Mouse (Mus musculus) thymus, adult 2 months (tissue): ENCODE measurements at regions not wholly inside any gene's neighbourhood (a gene's known extent, or its start where the extent isn't known, plus 50 kb on each side); places are given as distances from the start of the nearest gene placed in this dataset.

Experiments used
- DNase-seq: peaks from one replicate; pipeline ENCODE4 v3.0.0; 2021
- H3K27ac ChIP-seq: fragments of 200-500 bp; 2 replicates; pipeline ENCODE4 v1.5.1; 2012; ENCODE audit warnings: low read length, control low read depth; ENCODE audit not compliant: control insufficient read depth, insufficient read depth
- H3K27me3 ChIP-seq: fragments of 200-500 bp; 2 replicates; pipeline ENCODE4 v1.6.1; 2012; ENCODE audit warnings: mild to moderate bottlenecking, low read length, moderate library complexity, mixed read lengths; ENCODE audit not compliant: control insufficient read depth, insufficient read depth
- H3K36me3 ChIP-seq: fragments of 200-500 bp; 2 replicates; pipeline ENCODE4 v1.6.1; 2012; ENCODE audit warnings: mild to moderate bottlenecking, low read length, moderate library complexity; ENCODE audit not compliant: control insufficient read depth, insufficient read depth
- H3K4me1 ChIP-seq: fragments of 200-500 bp; replicated peaks from 2 replicates; pipeline ENCODE4 v1.6.1; 2012; ENCODE audit warnings: low read length; ENCODE audit not compliant: control insufficient read depth, insufficient read depth
- H3K4me3 ChIP-seq: fragments of 200-500 bp; 2 replicates; pipeline ENCODE4 v1.5.1; 2012; ENCODE audit warnings: mild to moderate bottlenecking, low read length, control low read depth, moderate library complexity; ENCODE audit not compliant: control insufficient read depth, insufficient read depth
- CTCF ChIP-seq: fragments of 200-500 bp; IDR thresholded peaks from 2 replicates; pipeline ENCODE4 v1.5.1; 2012; ENCODE audit warnings: mild to moderate bottlenecking, control low read depth, low read length, moderate library complexity, borderline replicate concordance; ENCODE audit not compliant: control insufficient read depth, poor library complexity, insufficient read depth; ENCODE audit errors: extremely low read depth
- POLR2A ChIP-seq: fragments of 200-500 bp; IDR thresholded peaks from 2 replicates; pipeline ENCODE4 v1.6.1; 2012; ENCODE audit warnings: mild to moderate bottlenecking, low read length, control low read depth, moderate library complexity; ENCODE audit not compliant: control insufficient read depth, poor library complexity, insufficient read depth; ENCODE audit errors: extremely low read depth
- WGBS: fragments of 180-500 bp; shearing (Covaris S2); methylation state at CpG from one replicate; pipeline ENCODE4 v1.1.7; 2018; 5-methylcytosine and 5-hydroxymethylcytosine counted together

DNA sequence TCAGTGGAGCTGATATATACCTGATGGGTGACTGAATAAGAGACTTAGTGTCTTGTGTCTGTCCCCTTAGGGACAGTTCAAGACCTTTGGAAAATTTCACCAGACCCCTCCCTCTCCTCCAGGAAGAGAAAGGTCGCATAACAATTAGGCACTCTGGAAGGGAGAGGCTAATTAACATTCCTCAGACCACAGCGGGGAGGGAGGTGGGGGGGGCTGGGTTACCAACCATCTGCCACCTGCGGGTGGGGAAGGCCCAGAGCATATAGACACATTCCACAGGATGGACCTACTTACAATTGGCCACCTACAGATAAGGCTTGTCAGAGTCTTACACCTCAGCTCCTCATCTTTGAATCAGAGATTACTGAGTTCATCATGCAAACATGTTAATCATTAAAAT, 114.6 kb downstream of the Car2 start:
- 81% methylated on average over 3 of the region's 3 CpGs for whole genome bisulfite sequencing

DNA sequence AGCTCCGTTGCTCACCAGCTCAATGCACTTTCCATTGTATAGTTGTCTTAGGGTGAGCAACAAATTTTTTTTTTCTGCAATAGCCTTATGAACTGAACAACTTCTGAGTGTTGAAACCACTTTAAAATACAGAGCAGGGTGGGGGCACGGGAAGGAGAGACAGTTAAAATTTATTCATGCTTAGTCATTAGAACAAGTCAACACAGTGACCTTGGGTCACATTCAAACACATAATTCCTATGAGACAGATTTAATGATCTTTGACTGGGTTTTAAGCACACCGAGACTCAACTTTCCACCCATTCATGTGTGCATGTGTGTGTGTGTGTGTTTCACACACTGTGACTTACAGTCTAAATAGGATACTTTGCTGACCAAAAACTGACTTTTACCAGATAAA, 121.7 kb downstream of the Car2 start:
- Histone ChIP-seq H3K27me3 (no peaks in the 10 kb centered on the region), H3K4me3 (no peak overlapping the region), H3K4me1 (no peaks in the 10 kb centered on the region), H3K27ac (no peak overlapping the region), H3K36me3 (no peaks in the 10 kb centered on the region)
- DNase-seq, result no peak
- TF ChIP-seq CTCF (no peak), POLR2A (no peak)
- WGBS, result 90% methylated on average over 3 of the region's 3 CpGs

More for the DNA sequence above, 114.6 kb downstream of the Car2 start:
- Histone ChIP-seq H3K27ac (no peak overlapping the region), H3K4me3 (no peak overlapping the region), H3K4me1 (no peaks in the 10 kb centered on the region), H3K27me3 (no peaks in the 10 kb centered on the region), H3K36me3 (no peaks in the 10 kb centered on the region)
- no peak for TF ChIP-seq POLR2A
- TF ChIP-seq CTCF, result no peak
- no peak for DNase-seq

DNA sequence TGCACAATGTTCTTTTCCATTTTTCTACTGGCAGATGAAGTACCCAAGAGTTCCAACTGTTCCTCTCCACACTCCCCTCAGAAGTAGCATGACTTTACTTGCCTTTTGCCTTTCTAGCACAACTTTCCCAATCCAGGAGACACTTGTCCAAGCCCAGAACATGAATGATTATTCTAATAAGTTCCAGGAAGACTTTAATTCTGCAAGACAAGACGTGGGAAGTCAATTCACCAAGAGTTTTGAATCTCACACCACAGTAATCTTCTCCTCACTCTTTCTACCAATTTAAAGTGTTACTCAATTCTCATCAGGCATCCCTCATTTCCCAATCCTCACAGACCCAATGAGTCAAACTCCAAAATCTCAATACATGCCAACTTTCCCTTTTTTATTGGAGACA, 122.4 kb downstream of the Car2 start:
- TF ChIP-seq POLR2A (no peak), CTCF (no peak)
- H3K4me3 ChIP-seq, result no peak overlapping the region
- no peaks in the 10 kb centered on the region for H3K36me3 ChIP-seq
- 84% methylated on average over 1 of the region's 1 CpGs for WGBS
- H3K4me1 ChIP-seq, result no peaks in the 10 kb centered on the region
- no peaks in the 10 kb centered on the region for H3K27me3 ChIP-seq
- H3K27ac ChIP-seq, result no peak overlapping the region
- DNase-seq, result no peak

DNA sequence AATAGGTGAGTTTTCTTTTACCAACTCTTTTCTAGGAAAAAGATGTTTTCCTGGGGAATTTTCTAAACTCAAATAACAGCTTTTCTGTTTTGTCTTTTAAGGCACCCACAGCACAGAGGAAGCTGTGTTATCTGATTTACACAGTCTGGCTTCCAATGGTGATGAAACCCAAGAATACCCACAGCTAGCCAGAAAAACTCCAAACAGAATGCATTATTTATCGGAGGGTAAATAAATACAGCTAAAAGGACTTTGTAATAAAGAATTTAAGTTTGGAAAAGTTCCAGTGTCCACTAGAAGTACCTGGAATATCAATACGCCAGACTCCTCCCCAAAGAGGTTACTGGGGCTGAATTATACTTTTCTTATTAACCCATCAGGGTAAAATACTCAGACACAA, 123.7 kb downstream of the Car2 start:
- TF ChIP-seq POLR2A (no peak), CTCF (no peak)
- H3K36me3 ChIP-seq, result no peaks in the 10 kb centered on the region
- no peaks in the 10 kb centered on the region for H3K27me3 ChIP-seq
- WGBS, result 93% methylated on average over 2 of the region's 2 CpGs
- no peak overlapping the region for H3K4me3 ChIP-seq
- no peak overlapping the region for H3K27ac ChIP-seq
- DNase-seq, result no peak
- H3K4me1 ChIP-seq, result no peaks in the 10 kb centered on the region

DNA sequence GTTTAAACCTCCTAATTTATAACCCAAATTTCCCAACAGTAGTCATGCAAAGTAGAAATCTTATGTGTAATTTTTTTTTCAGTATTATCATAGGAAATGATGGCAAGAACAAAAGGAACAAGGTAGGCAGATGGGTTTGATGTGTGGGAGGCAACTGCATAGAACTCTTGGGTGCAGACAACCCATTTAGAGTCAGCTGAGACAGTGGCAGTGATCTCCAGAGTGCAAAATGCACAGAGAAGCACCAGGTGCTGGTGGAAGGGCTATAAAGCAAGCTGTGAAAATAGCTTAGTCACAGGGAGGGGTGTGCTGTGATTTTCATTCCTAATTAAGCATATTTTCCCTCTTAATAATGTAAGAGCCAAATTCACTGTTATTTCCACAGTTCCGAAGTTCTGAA, 130.5 kb downstream of the Car2 start:
- H3K27ac ChIP-seq, result no peak overlapping the region
- no peaks in the 10 kb centered on the region for H3K27me3 ChIP-seq
- 93% methylated on average over 1 of the region's 1 CpGs for WGBS
- no peaks in the 10 kb centered on the region for H3K36me3 ChIP-seq
- H3K4me1 ChIP-seq, result no peaks in the 10 kb centered on the region
- no peak overlapping the region for H3K4me3 ChIP-seq
- no peak for DNase-seq
- TF ChIP-seq POLR2A, result no peak
- TF ChIP-seq CTCF, result no peak

DNA sequence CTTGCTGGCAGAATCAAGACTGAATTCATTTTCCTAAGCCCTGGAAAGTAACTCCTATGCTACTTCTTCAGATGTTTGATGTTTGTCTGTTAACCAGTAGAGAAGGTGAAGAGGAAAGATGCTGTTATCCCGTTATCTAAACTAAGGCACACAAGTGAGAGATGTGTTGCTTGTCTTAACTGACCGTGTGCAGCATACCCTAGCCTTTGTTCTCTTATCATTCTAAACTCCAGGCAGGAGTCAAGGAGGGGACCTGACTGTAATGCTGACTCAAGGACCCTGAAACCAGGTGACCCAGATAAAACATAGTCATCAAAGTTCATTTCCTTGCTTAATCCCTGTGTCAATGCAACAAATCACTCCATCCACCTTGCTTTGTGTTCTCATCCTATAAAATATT, 136.7 kb downstream of the Car2 start:
- Histone ChIP-seq H3K4me1 (no peaks in the 10 kb centered on the region), H3K27me3 (no peaks in the 10 kb centered on the region), H3K4me3 (no peak overlapping the region), H3K27ac (no peak overlapping the region), H3K36me3 (no peaks in the 10 kb centered on the region)
- DNase-seq, result no peak
- TF ChIP-seq CTCF, result no peak
- WGBS, result 95% methylated on average over 2 of the region's 2 CpGs

DNA sequence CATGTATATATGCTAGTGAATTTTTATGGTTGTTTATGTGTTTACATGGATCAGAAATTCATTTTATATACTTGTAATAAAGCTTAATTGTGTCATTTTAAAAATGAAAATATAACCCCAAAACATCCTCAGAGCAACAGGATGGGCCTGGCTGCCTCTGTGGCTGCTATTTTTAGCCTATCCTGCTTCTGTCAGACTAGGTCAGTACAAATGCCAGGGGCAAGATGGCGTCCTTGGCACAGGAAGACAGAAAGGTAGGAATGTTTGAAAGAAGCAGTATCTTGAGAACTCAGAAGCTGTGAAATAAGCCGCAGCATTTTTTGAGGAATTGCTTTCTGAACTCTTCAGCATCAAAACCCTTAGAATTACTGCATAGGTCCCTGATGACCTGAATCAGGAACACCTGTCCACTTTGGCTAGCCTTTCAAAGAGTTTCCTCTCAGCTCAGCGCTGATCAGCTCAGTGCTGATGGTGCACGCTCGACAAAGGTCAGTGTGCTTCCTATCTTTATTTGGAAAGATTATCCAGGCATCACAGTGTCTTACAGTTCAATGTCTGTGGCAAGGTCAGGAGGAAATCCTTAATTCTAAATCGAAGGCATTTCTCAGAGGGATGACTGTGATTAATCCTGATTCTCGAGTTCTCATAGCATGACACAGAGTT, 154.9 kb downstream of the Car2 start:
- TF ChIP-seq CTCF, result no peak
- no peak for TF ChIP-seq POLR2A
- WGBS, result 89% methylated on average over 7 of the region's 7 CpGs
- Histone ChIP-seq H3K4me1 (no peaks in the 10 kb centered on the region), H3K27me3 (no peaks in the 10 kb centered on the region), H3K27ac (no peak overlapping the region), H3K36me3 (no peaks in the 10 kb centered on the region), H3K4me3 (no peak overlapping the region)
- no peak for DNase-seq
